Mouse (Mus musculus): ENCODE results near the gene Mlc1.

DNA sequence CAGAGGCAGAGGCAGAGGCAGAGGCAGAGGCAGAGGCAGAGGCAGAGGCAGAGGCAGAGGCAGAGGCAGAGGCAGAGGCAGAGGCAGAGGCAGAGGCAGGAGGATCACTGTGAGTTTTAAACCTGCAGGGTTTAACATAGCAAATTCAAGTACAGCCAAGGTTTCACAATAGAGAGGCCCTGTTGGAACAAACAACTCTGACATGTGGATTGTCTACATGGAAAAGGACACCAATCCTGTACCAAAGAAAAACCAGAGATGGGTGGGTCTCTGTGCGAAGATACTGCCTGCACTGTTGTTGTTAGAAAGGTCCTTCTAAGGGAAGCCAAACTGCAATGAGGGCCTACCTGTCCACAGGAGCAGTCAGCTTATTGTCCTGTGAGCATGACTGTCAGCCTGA lies 58.7 kb downstream of the Mlc1 start:
- TF ChIP-seq EP300 (optimal IDR thresholded peaks at IDR 0.05) (no peak), CTCF (IDR thresholded peaks at IDR 0.05; ENCODE audit: low read depth) (no peak)
